Mouse (Mus musculus) CH12.LX (cell line): ENCODE measurements around the gene Prr36.

Experiments
- CTCF ChIP-seq, 2 experiments: IDR thresholded peaks in 1 of 2; conservative IDR thresholded peaks in 1 of 2; 2 replicates each; pipeline ENCODE4 v1.5.1; 2011 to 2012; ENCODE audit warnings: low read depth in 2 of 2, low read length in 2 of 2, improper control_type of control experiment in 1 of 2, inconsistent platforms in 1 of 2, mild to moderate bottlenecking in 1 of 2, moderate library complexity in 1 of 2
- EP300 ChIP-seq: IDR thresholded peaks from 2 replicates; pipeline ENCODE4 v1.6.1; 2011; ENCODE audit warnings: low read length, improper control_type of control experiment
- HCFC1 ChIP-seq: IDR thresholded peaks from 2 replicates; pipeline ENCODE4 v1.6.1; 2012; ENCODE audit warnings: low read depth, mild to moderate bottlenecking, inconsistent platforms, low read length, improper control_type of control experiment
- KAT2A ChIP-seq: IDR thresholded peaks from 2 replicates; pipeline ENCODE4 v1.6.1; 2012; ENCODE audit warnings: low read length, improper control_type of control experiment, inconsistent platforms; ENCODE audit not compliant: insufficient replicate concordance
- MAFK ChIP-seq: IDR thresholded peaks from 2 replicates; pipeline ENCODE4 v1.6.1; 2011; ENCODE audit warnings: low read length, improper control_type of control experiment; ENCODE audit not compliant: insufficient replicate concordance
- MYC ChIP-seq: IDR thresholded peaks from 2 replicates; pipeline ENCODE4 v1.6.1; 2011; ENCODE audit warnings: low read depth, mild to moderate bottlenecking, improper control_type of control experiment, low read length
- POLR2A ChIP-seq: IDR thresholded peaks from 2 replicates; pipeline ENCODE4 v1.6.1; 2011; ENCODE audit warnings: low read depth, mild to moderate bottlenecking, improper control_type of control experiment, low read length
- TBP ChIP-seq: conservative IDR thresholded peaks from 2 replicates; pipeline ENCODE4 v1.6.1; 2011; ENCODE audit warnings: low read depth, low read length, improper control_type of control experiment
- UBTF ChIP-seq: IDR thresholded peaks from 2 replicates; pipeline ENCODE4 v1.6.1; 2012; ENCODE audit warnings: low read depth, mild to moderate bottlenecking, inconsistent platforms, low read length, improper control_type of control experiment, moderate library complexity
- USF1 ChIP-seq: IDR thresholded peaks from 2 replicates; pipeline ENCODE4 v1.6.1; 2014; ENCODE audit warnings: low read depth, mild to moderate bottlenecking, inconsistent platforms, low read length, improper control_type of control experiment
- USF2 ChIP-seq: conservative IDR thresholded peaks from 2 replicates; pipeline ENCODE4 v1.6.1; 2011; ENCODE audit warnings: low read depth, low read length, improper control_type of control experiment
- ZNF384 ChIP-seq: IDR thresholded peaks from 2 replicates; pipeline ENCODE4 v1.6.1; 2012; ENCODE audit warnings: low read depth, low read length, improper control_type of control experiment, inconsistent platforms

DNA sequence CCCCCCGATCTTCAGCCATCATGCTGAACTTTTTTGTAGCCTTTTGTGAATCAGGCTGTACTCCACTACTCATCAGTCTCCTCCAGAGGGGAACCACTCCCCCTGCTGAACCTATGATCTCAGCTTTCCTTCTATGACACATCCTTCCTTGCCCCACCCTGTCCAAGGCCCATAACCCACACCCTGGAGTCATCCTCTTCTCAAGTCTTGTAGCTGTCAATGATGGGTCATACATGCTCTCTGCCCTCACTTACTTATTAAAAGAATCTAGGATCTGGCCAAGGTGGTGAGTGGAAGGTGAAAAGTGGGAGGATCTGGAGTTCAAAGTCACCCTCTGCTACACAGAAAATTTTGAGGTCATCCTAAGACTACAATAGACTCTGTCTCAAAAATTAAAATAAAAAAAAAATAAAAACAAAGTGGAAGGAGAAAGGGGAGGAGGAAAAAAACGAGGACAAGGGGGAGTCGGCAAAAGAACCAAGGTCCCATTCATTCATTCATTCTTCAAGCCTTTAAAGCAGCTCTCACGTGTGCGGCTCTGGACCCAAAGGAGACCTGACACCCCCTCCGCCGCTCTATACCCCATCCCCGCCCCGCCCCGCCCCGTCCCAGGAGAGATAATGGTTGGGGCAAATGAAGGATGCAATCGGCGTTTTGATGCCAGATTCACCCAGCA lies 51.9 kb downstream of the Prr36 start:
- TF ChIP-seq POLR2A = no peak
- no peak for TF ChIP-seq EP300
- TF ChIP-seq HCFC1 = no peak
- no peak for TF ChIP-seq MAFK
- TF ChIP-seq CTCF (conservative IDR thresholded peaks at IDR 0.05 in 1 of 2, IDR thresholded peaks at IDR 0.05 in 1 of 2; ENCODE audit: low read depth in 2 of 2, low read length in 2 of 2) = no peak
- TF ChIP-seq UBTF = no peak
- TF ChIP-seq TBP = no peak
- TF ChIP-seq USF2 = no peak
- no peak for TF ChIP-seq KAT2A
- TF ChIP-seq MYC = no peak
- no peak for TF ChIP-seq USF1
- no peak for TF ChIP-seq ZNF384
